8 mouse cellular contexts compared by ENCODE assay signal in the genomic region with DNA sequence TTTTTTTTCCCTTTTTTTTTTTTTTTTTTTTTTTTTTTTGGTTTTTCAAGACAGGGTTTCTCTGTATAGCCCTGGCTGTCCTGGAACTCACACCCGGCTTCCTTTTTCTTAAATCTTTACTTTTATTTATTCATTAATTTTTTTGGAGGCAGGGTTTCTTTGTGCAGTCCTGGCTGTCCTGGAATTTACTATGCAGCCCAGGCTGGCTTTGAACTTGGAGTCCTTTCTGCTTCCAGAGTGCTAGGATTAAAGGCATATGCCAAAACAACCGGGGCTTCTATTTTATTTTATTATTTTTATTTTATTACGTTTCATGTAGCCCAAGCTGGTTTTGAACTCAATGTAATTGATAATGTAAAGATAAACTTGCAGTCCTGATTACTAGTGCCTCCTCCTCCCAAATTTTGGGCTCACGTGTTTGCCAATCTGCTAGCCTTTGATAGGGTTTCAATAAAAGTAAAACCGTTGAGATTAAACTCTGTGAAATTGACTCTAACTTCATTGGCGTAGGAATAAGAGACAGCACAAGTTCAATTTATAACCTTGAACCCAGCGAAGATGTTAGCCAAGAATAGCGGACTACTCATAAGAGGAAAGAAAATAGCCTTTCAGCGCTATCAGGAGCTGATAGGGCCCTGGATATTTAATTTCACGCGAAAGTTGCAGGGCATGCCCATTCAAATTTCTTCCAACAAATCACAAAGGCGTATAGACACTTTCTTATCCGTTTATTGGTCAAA. TPM values are rescaled to one million over a fixed set of nuclear protein-coding genes. Genes with fewer than 3 reads are reported as not detected.
DNase-seq lines count a peak whose midpoint lies in the region; ATAC-seq lines count a peak whose summit lies in the region.

No protein-coding gene starts in this region.

- H3K36me3 ChIP-seq in kidney, embryonic 16.5 days (ENCODE audit: insufficient read depth, low read length), result peaks cover 26% of the 10 kb centered on the region
- H3K36me3 ChIP-seq in embryonic facial prominence, embryonic 12.5 days, result peaks cover 19% of the 10 kb centered on the region
- H3K36me3 ChIP-seq in intestine, embryonic 14.5 days (ENCODE audit: control insufficient read depth, insufficient read depth, low read length), result peaks cover 33% of the 10 kb centered on the region
- H3K36me3 ChIP-seq in midbrain, embryonic 16.5 days (ENCODE audit: control insufficient read depth, insufficient read depth, low read length), result no peaks in the 10 kb centered on the region; the same call in 1 of the 2 replicates

- no peak for ATAC-seq in kidney, embryonic 16.5 days (ENCODE audit: low FRiP score, low TSS enrichment)
- no peak for ATAC-seq in embryonic facial prominence, embryonic 12.5 days (ENCODE audit: insufficient number of reproducible peaks, insufficient read depth, low FRiP score, low TSS enrichment)
- ATAC-seq in intestine, embryonic 14.5 days (replicated peaks; ENCODE audit: low FRiP score, low TSS enrichment, low read depth), result no peak
- ATAC-seq in midbrain, embryonic 16.5 days, result no peak

- 12% methylated on average over 13 of the region's 13 CpGs for WGBS in kidney, embryonic 16.5 days
- 11% methylated on average over 13 of the region's 13 CpGs for WGBS in embryonic facial prominence, embryonic 12.5 days
- WGBS in intestine, embryonic 14.5 days, result 12% methylated on average over 13 of the region's 13 CpGs
- WGBS in midbrain, embryonic 16.5 days, result 13% methylated on average over 13 of the region's 13 CpGs

- no peaks in the 10 kb centered on the region for H3K27me3 ChIP-seq in kidney, embryonic 16.5 days (ENCODE audit: insufficient read depth, low read length)
- no peaks in the 10 kb centered on the region for H3K27me3 ChIP-seq in embryonic facial prominence, embryonic 12.5 days
- H3K27me3 ChIP-seq in intestine, embryonic 14.5 days (replicated peaks; ENCODE audit: control insufficient read depth, insufficient read depth, low read length), result no peaks in the 10 kb centered on the region
- H3K27me3 ChIP-seq in midbrain, embryonic 16.5 days (ENCODE audit: control insufficient read depth, insufficient read depth, low read depth, low read length), result no peaks in the 10 kb centered on the region

- H3K4me1 ChIP-seq in kidney, embryonic 16.5 days (ENCODE audit: insufficient read depth, low read length), result peaks cover 17% of the 10 kb centered on the region
- H3K4me1 ChIP-seq in embryonic facial prominence, embryonic 12.5 days, result peaks cover 13% of the 10 kb centered on the region
- H3K4me1 ChIP-seq in intestine, embryonic 14.5 days (replicated peaks; ENCODE audit: control insufficient read depth, insufficient read depth, low read length), result peaks cover 17% of the 10 kb centered on the region
- H3K4me1 ChIP-seq in midbrain, embryonic 16.5 days (ENCODE audit: control insufficient read depth, insufficient read depth, low read length), result peaks cover 25% of the 10 kb centered on the region

- no peak for DNase-seq in kidney, postnatal 14 days
- no peak for DNase-seq in intestine, embryonic 14.5 days (ENCODE audit: low spot score)
- no peak for DNase-seq in adrenal gland, postnatal 4 days (ENCODE audit: low spot score in 2 of 2)
- no peak for DNase-seq in layer of hippocampus, postnatal 10 days (ENCODE audit: low spot score in 2 of 2)
- no peak for DNase-seq in cerebellum, postnatal 36 days

- peak overlapping the region; percentile 48; the same call in 1 of the 2 replicates for H3K9ac ChIP-seq in kidney, embryonic 16.5 days (replicated peaks; ENCODE audit: low read length)
- no peak overlapping the region for H3K9ac ChIP-seq in embryonic facial prominence, embryonic 12.5 days
- peak overlapping the region; percentile 25; the same call in 1 of the 2 replicates for H3K9ac ChIP-seq in intestine, embryonic 14.5 days (ENCODE audit: low read length)
- H3K9ac ChIP-seq in midbrain, embryonic 16.5 days (ENCODE audit: low read depth, low read length), result no peak overlapping the region

- peak overlapping the region; percentile 49; the same call in 1 of the 2 replicates for H3K27ac ChIP-seq in kidney, embryonic 16.5 days (ENCODE audit: low read length)
- 0 out of 2 replicates have a peak overlapping the region, but pooled peaks have one; percentile 23 for H3K27ac ChIP-seq in embryonic facial prominence, embryonic 12.5 days
- no peak overlapping the region for H3K27ac ChIP-seq in intestine, embryonic 14.5 days (ENCODE audit: low read depth)
- no peak overlapping the region for H3K27ac ChIP-seq in midbrain, embryonic 16.5 days (ENCODE audit: low read length)

- peak overlapping the region; percentile 61 for H3K4me2 ChIP-seq in kidney, embryonic 16.5 days (replicated peaks; ENCODE audit: low read depth, low read length)
- peak overlapping the region; percentile 47 for H3K4me2 ChIP-seq in embryonic facial prominence, embryonic 12.5 days (replicated peaks)
- peak overlapping the region; percentile 56 for H3K4me2 ChIP-seq in intestine, embryonic 14.5 days (ENCODE audit: low read length)
- peak overlapping the region; percentile 54 for H3K4me2 ChIP-seq in midbrain, embryonic 16.5 days (ENCODE audit: low read length)

- peak overlapping the region; percentile 46 for H3K4me3 ChIP-seq in kidney, embryonic 16.5 days (ENCODE audit: low read length)
- peak overlapping the region; percentile 100 for H3K4me3 ChIP-seq in embryonic facial prominence, embryonic 12.5 days
- peak overlapping the region; percentile 98 for H3K4me3 ChIP-seq in intestine, embryonic 14.5 days (ENCODE audit: low read depth, low read length)
- H3K4me3 ChIP-seq in midbrain, embryonic 16.5 days (ENCODE audit: low read depth, low read length), result peak overlapping the region; percentile 100

- no peaks in the 10 kb centered on the region for H3K9me3 ChIP-seq in kidney, embryonic 16.5 days (ENCODE audit: low read length)
- H3K9me3 ChIP-seq in embryonic facial prominence, embryonic 12.5 days, result no peaks in the 10 kb centered on the region
- no peaks in the 10 kb centered on the region for H3K9me3 ChIP-seq in intestine, embryonic 14.5 days (ENCODE audit: control insufficient read depth, low read length)
- no peaks in the 10 kb centered on the region for H3K9me3 ChIP-seq in midbrain, embryonic 16.5 days (replicated peaks; ENCODE audit: control insufficient read depth, low read length, poor library complexity, severe bottlenecking)

RNA-seq across cellular contexts. Expression of gene Sfpq, which starts 0.5 kb away (rescaled TPM):
- 60.9 and 73.5 TPM in 2 replicates for polyA plus RNA-seq in kidney, embryonic 16.5 days (2015; fragmentation: Nextera tagmentation; extraction: Ambion mirVana)
- 168 and 187 TPM in 2 replicates for polyA plus RNA-seq in embryonic facial prominence, embryonic 12.5 days (2016; fragmentation: Nextera tagmentation; extraction: Ambion mirVana)
- polyA plus RNA-seq in intestine, embryonic 14.5 days (2014; fragmentation: Nextera tagmentation; extraction: Ambion mirVana), result 98.7 and 113 TPM in 2 replicates
- polyA plus RNA-seq in midbrain, embryonic 16.5 days (2015; fragmentation: Nextera tagmentation; extraction: Ambion mirVana), result 56.4 and 63.4 TPM in 2 replicates
- total RNA-seq in adrenal gland, postnatal 4 days (2021), result 100 to 1,000 TPM; 282 to 365 TPM
- 100 to 1,000 TPM; 341 to 376 TPM for total RNA-seq in layer of hippocampus, postnatal 10 days (2021)

RNA-seq across cellular contexts. Expression of gene Zmym1, which starts 40.4 kb away (rescaled TPM):
- 22.5 and 23.9 TPM in 2 replicates for polyA plus RNA-seq in kidney, embryonic 16.5 days (2015; fragmentation: Nextera tagmentation; extraction: Ambion mirVana)
- 23.8 and 27.1 TPM in 2 replicates for polyA plus RNA-seq in embryonic facial prominence, embryonic 12.5 days (2016; fragmentation: Nextera tagmentation; extraction: Ambion mirVana)
- polyA plus RNA-seq in intestine, embryonic 14.5 days (2014; fragmentation: Nextera tagmentation; extraction: Ambion mirVana), result 22.6 and 22.8 TPM in 2 replicates
- polyA plus RNA-seq in midbrain, embryonic 16.5 days (2015; fragmentation: Nextera tagmentation; extraction: Ambion mirVana), result 31.5 and 32.5 TPM in 2 replicates
- total RNA-seq in adrenal gland, postnatal 4 days (2021), result 10 to 100 TPM; 13.3 to 13.9 TPM
- 10 to 100 TPM; 12.5 to 13.9 TPM for total RNA-seq in layer of hippocampus, postnatal 10 days (2021)

RNA-seq across cellular contexts. Expression of gene Zmym4, which starts 52.6 kb away (rescaled TPM):
- polyA plus RNA-seq in kidney, embryonic 16.5 days (2015; fragmentation: Nextera tagmentation; extraction: Ambion mirVana), result 14.4 and 22.5 TPM in 2 replicates
- polyA plus RNA-seq in embryonic facial prominence, embryonic 12.5 days (2016; fragmentation: Nextera tagmentation; extraction: Ambion mirVana), result 35.2 and 36.4 TPM in 2 replicates
- 17.3 and 23.4 TPM in 2 replicates for polyA plus RNA-seq in intestine, embryonic 14.5 days (2014; fragmentation: Nextera tagmentation; extraction: Ambion mirVana)
- 27.8 and 28.5 TPM in 2 replicates for polyA plus RNA-seq in midbrain, embryonic 16.5 days (2015; fragmentation: Nextera tagmentation; extraction: Ambion mirVana)
- total RNA-seq in adrenal gland, postnatal 4 days (2021), result 10 to 100 TPM; 63.6 to 74.4 TPM
- 10 to 100 TPM; 53.6 to 55.4 TPM for total RNA-seq in layer of hippocampus, postnatal 10 days (2021)

RNA-seq across cellular contexts. Expression of gene Zmym6, which starts 56.6 kb away (rescaled TPM):
- polyA plus RNA-seq in kidney, embryonic 16.5 days (2015; fragmentation: Nextera tagmentation; extraction: Ambion mirVana), result 22.2 and 22.9 TPM in 2 replicates
- 35.2 and 36.0 TPM in 2 replicates for polyA plus RNA-seq in embryonic facial prominence, embryonic 12.5 days (2016; fragmentation: Nextera tagmentation; extraction: Ambion mirVana)
- polyA plus RNA-seq in intestine, embryonic 14.5 days (2014; fragmentation: Nextera tagmentation; extraction: Ambion mirVana), result 20.3 and 25.2 TPM in 2 replicates
- 41.0 and 44.3 TPM in 2 replicates for polyA plus RNA-seq in midbrain, embryonic 16.5 days (2015; fragmentation: Nextera tagmentation; extraction: Ambion mirVana)
- 10 to 100 TPM; 23.6 to 24.2 TPM for total RNA-seq in adrenal gland, postnatal 4 days (2021)
- 10 to 100 TPM; 30.5 to 31.8 TPM for total RNA-seq in layer of hippocampus, postnatal 10 days (2021)

Comparison
In these comparisons a context has a peak if more than half of its experiments do, and no peak if none do; other contexts are left out.
1. H3K27ac ChIP-seq: peak in kidney, embryonic 16.5 days (single experiment) and embryonic facial prominence, embryonic 12.5 days (single experiment); none in intestine, embryonic 14.5 days (single experiment) and midbrain, embryonic 16.5 days (single experiment).
2. H3K4me3 ChIP-seq: peak in every context shown above with its lines; median percentile 100 in embryonic facial prominence, embryonic 12.5 days; 100 in midbrain, embryonic 16.5 days; 98 in intestine, embryonic 14.5 days; 46 in kidney, embryonic 16.5 days.
3. H3K9ac ChIP-seq: peak in kidney, embryonic 16.5 days (single experiment) and intestine, embryonic 14.5 days (single experiment); none in embryonic facial prominence, embryonic 12.5 days (single experiment) and midbrain, embryonic 16.5 days (single experiment).
4. Peak in every context shown above with its lines, with median percentiles within 50 percentile points of each other: H3K4me2 ChIP-seq.